Mouse (Mus musculus) embryonic facial prominence, embryonic 11.5 days (tissue): ENCODE data around the gene Slc16a6. TPM values are rescaled to one million over a fixed set of nuclear protein-coding genes. Genes with fewer than 3 reads are reported as not detected.

Experiments
- ATAC-seq: fragments of 200-750 bp; cut with Nextera tagmentation; replicated peaks from 2 replicates; pipeline ENCODE4 v1.8.0; 2017; ENCODE audit warnings: low read depth; ENCODE audit not compliant: insufficient number of reproducible peaks, low FRiP score, low TSS enrichment
- DNase-seq: peaks from one replicate; pipeline ENCODE4 v3.0.0-alpha.2; 2015; ENCODE audit warnings: low spot score
- H3K27ac ChIP-seq: fragments of 300-500 bp; sonication (generic); replicated peaks from 2 replicates; pipeline ENCODE4 v1.5.1; 2014; ENCODE audit warnings: mild to moderate bottlenecking, low read depth, low read length, control low read depth
- H3K27me3 ChIP-seq: fragments of 300-500 bp; sonication (generic); 2 replicates; pipeline ENCODE4 v1.6.1; 2014; ENCODE audit warnings: mild to moderate bottlenecking, low read length, moderate library complexity, mixed read lengths; ENCODE audit not compliant: control insufficient read depth, insufficient read depth
- H3K36me3 ChIP-seq: fragments of 300-500 bp; sonication (generic); replicated peaks from 2 replicates; pipeline ENCODE4 v1.6.1; 2014; ENCODE audit warnings: low read depth, mild to moderate bottlenecking, low read length, moderate library complexity, mixed read lengths; ENCODE audit not compliant: control insufficient read depth, insufficient read depth
- H3K4me1 ChIP-seq: fragments of 300-500 bp; sonication (generic); 2 replicates; pipeline ENCODE4 v1.6.1; 2014; ENCODE audit warnings: low read length, mixed read lengths; ENCODE audit not compliant: control insufficient read depth, insufficient read depth
- H3K4me2 ChIP-seq: fragments of 300-500 bp; sonication (generic); 2 replicates; pipeline ENCODE4 v1.6.1; 2014; ENCODE audit warnings: low read depth, mild to moderate bottlenecking, control low read depth, low read length, moderate library complexity
- H3K4me3 ChIP-seq: fragments of 300-500 bp; sonication (generic); 2 replicates; pipeline ENCODE4 v1.5.1; 2014; ENCODE audit warnings: low read depth, low read length, control low read depth
- H3K9ac ChIP-seq: fragments of 300-500 bp; sonication (generic); replicated peaks from 2 replicates; pipeline ENCODE4 v1.6.1; 2014; ENCODE audit warnings: mild to moderate bottlenecking, control low read depth, low read length
- H3K9me3 ChIP-seq: fragments of 300-500 bp; sonication (generic); replicated peaks from 2 replicates; pipeline ENCODE4 v1.6.1; 2016; ENCODE audit warnings: mild to moderate bottlenecking, low read length, inconsistent platforms, mixed read lengths; ENCODE audit not compliant: control insufficient read depth
- WGBS: fragments of 180-500 bp; shearing (Covaris S2); extraction: QIAGEN DNeasy Blood & Tissue Kit; methylation state at CpG from one replicate; pipeline ENCODE4 v1.1.7; 2014; 5-methylcytosine and 5-hydroxymethylcytosine counted together
- polyA plus RNA-seq: library from polyadenylated mRNA; unstranded; fragments of >200 nt; fragmentation: Nextera tagmentation; extraction: Ambion mirVana; gene quantifications from 2 replicates; pipeline ENCODE4 v1.2.1, GENCODE M21; 2014

Slc16a6 gene
- polyA plus RNA-seq, 1 experiment from 2014 or later = 3.3 TPM

- ATAC-seq (no peak), DNase-seq (peak; percentile 80)
- Histone ChIP-seq H3K4me1 (peaks cover 6% of the 10 kb centered on the region; the same call in 1 of the 2 replicates), H3K27ac (no peak overlapping the region), H3K9me3 (no peaks in the 10 kb centered on the region), H3K9ac (no peak overlapping the region), H3K27me3 (0 out of 2 replicates have a peak, but pooled peaks cover 3% of the 10 kb centered on the region), H3K4me2 (no peak overlapping the region), H3K4me3 (no peak overlapping the region), H3K36me3 (no peaks in the 10 kb centered on the region)
- WGBS = 28% methylated on average over 5 of the region's 5 CpGs
Observed at GRCm38 (mm10) chr11:109442166-109442730, 31.1 kb downstream of the Slc16a6 start.

- Histone ChIP-seq H3K36me3 (no peaks in the 10 kb centered on the region), H3K27me3 (0 out of 2 replicates have a peak, but pooled peaks cover 3% of the 10 kb centered on the region), H3K27ac (no peak overlapping the region), H3K4me3 (no peak overlapping the region), H3K4me2 (no peak overlapping the region), H3K9me3 (no peaks in the 10 kb centered on the region), H3K9ac (no peak overlapping the region), H3K4me1 (peaks cover 6% of the 10 kb centered on the region; the same call in 1 of the 2 replicates)
- no peak for ATAC-seq
- peak; percentile 48 for DNase-seq
- 65% methylated on average over 3 of the region's 3 CpGs for WGBS
Observed at GRCm38 (mm10) chr11:109441119-109441518, 32.3 kb downstream of the Slc16a6 start.

- 59% methylated on average over 4 of the region's 4 CpGs for WGBS
- H3K9ac ChIP-seq = no peak overlapping the region
- H3K27ac ChIP-seq = no peak overlapping the region
- DNase-seq = no peak
- no peak overlapping the region for H3K4me2 ChIP-seq
- H3K9me3 ChIP-seq = no peaks in the 10 kb centered on the region
- no peak for ATAC-seq
- peaks cover 6% of the 10 kb centered on the region; the same call in 1 of the 2 replicates for H3K4me1 ChIP-seq
- H3K36me3 ChIP-seq = no peaks in the 10 kb centered on the region
- H3K27me3 ChIP-seq = 0 out of 2 replicates have a peak, but pooled peaks cover 3% of the 10 kb centered on the region
- H3K4me3 ChIP-seq = no peak overlapping the region
Observed at GRCm38 (mm10) chr11:109440641-109441040, 32.8 kb downstream of the Slc16a6 start.

- H3K4me3 ChIP-seq = peak overlapping the region; percentile 45
- peak overlapping the region; percentile 60 for H3K9ac ChIP-seq
- peaks cover 6% of the 10 kb centered on the region; the same call in 1 of the 2 replicates for H3K4me1 ChIP-seq
- no peaks in the 10 kb centered on the region for H3K9me3 ChIP-seq
- peak overlapping the region; percentile 79 for H3K4me2 ChIP-seq
- ATAC-seq (peak; percentile 62; the same call in 1 of the 2 replicates), DNase-seq (peak; percentile 55)
- 0 out of 2 replicates have a peak, but pooled peaks cover 3% of the 10 kb centered on the region for H3K27me3 ChIP-seq
- H3K36me3 ChIP-seq = no peaks in the 10 kb centered on the region
- no peak overlapping the region for H3K27ac ChIP-seq
- 1% methylated on average over 32 of the region's 32 CpGs for WGBS
Observed at GRCm38 (mm10) chr11:109439829-109440340, 33.5 kb downstream of the Slc16a6 start.

- no peak overlapping the region for H3K4me3 ChIP-seq
- H3K4me2 ChIP-seq = no peak overlapping the region; the same call in 1 of the 2 replicates
- H3K4me1 ChIP-seq = peaks cover 6% of the 10 kb centered on the region; the same call in 1 of the 2 replicates
- DNase-seq = no peak
- H3K27me3 ChIP-seq = 0 out of 2 replicates have a peak, but pooled peaks cover 3% of the 10 kb centered on the region
- no peaks in the 10 kb centered on the region for H3K36me3 ChIP-seq
- 26% methylated on average over 5 of the region's 5 CpGs for WGBS
- peak; percentile 52; the same call in 1 of the 2 replicates for ATAC-seq
- H3K9ac ChIP-seq = no peak overlapping the region
- no peak overlapping the region for H3K27ac ChIP-seq
- no peaks in the 10 kb centered on the region for H3K9me3 ChIP-seq
Observed at GRCm38 (mm10) chr11:109439209-109439608, 34.2 kb downstream of the Slc16a6 start.

GRCm38 (mm10) chr11:109436889-109437288 lies 36.5 kb downstream of the Slc16a6 start:
- H3K4me1 ChIP-seq = peaks cover 6% of the 10 kb centered on the region; the same call in 1 of the 2 replicates
- no peaks in the 10 kb centered on the region for H3K9me3 ChIP-seq
- H3K27me3 ChIP-seq = 0 out of 2 replicates have a peak, but pooled peaks cover 3% of the 10 kb centered on the region
- no peak for DNase-seq
- no peak for ATAC-seq
- H3K9ac ChIP-seq = no peak overlapping the region
- H3K4me2 ChIP-seq = no peak overlapping the region
- H3K36me3 ChIP-seq = no peaks in the 10 kb centered on the region
- no peak overlapping the region for H3K27ac ChIP-seq
- no peak overlapping the region for H3K4me3 ChIP-seq
- 70% methylated on average over 7 of the region's 8 CpGs for WGBS

- no peak overlapping the region for H3K4me2 ChIP-seq
- H3K9me3 ChIP-seq = no peaks in the 10 kb centered on the region
- no peak overlapping the region for H3K4me3 ChIP-seq
- H3K36me3 ChIP-seq = no peaks in the 10 kb centered on the region
- no peak overlapping the region for H3K9ac ChIP-seq
- no peaks in the 10 kb centered on the region for H3K4me1 ChIP-seq
- ATAC-seq = no peak
- WGBS = 93% methylated on average over 16 of the region's 16 CpGs
- H3K27me3 ChIP-seq = no peaks in the 10 kb centered on the region
- no peak overlapping the region for H3K27ac ChIP-seq
- DNase-seq = no peak
Observed at GRCm38 (mm10) chr11:109434233-109434798, 39.1 kb downstream of the Slc16a6 start.

- H3K27ac ChIP-seq = no peak overlapping the region
- no peak overlapping the region for H3K9ac ChIP-seq
- no peaks in the 10 kb centered on the region for H3K27me3 ChIP-seq
- H3K4me3 ChIP-seq = no peak overlapping the region
- DNase-seq (no peak), ATAC-seq (no peak)
- no peak overlapping the region for H3K4me2 ChIP-seq
- WGBS = 93% methylated on average over 5 of the region's 5 CpGs
- no peaks in the 10 kb centered on the region for H3K4me1 ChIP-seq
- no peaks in the 10 kb centered on the region for H3K36me3 ChIP-seq
- H3K9me3 ChIP-seq = no peaks in the 10 kb centered on the region
Observed at GRCm38 (mm10) chr11:109427353-109427752, 46.0 kb downstream of the Slc16a6 start.
